Mouse (Mus musculus): ENCODE data around the gene Grip1.

DNA sequence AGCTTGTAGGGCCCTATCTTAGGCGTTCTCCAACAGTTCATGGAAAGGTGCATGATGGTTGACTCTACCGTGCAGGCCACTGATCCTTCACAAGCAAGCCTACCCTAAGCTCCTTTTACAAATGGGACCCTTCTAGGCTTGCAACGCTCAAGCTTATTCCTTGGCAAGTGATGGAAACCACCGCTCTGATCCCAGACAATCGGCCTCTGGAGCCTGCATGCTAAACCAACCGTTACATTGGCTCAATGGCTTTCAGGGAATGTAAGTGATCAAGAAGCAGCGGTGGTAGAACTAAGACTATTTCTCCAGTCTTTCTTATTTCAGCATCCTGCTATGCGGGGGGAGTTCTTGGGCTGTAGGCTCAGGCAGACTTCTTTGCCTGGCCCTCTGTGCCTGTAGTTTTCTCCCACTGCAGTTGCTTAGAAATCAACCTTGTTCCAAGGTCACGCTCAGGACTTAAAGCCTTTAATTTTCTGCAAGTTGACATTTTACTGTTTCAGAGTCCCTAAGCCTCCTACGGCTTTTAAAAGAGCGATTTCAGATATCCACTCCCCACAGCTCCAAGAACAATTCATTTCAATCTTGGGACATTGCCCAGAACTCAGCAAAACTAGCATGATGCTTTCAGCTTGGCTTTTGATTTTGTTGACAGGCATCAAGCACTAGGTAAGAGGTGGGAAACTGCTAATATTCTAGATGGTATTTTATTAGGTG, 29.7 kb upstream of the Grip1 start:
- no peak for TF ChIP-seq CTCF (IDR thresholded peaks at IDR 0.05; ENCODE audit: low read depth)
- TF ChIP-seq EP300 (IDR thresholded peaks at IDR 0.05; ENCODE audit: low read depth): no peak

Data from liver, postnatal 0 days (tissue).